Mouse (Mus musculus): ENCODE measurements around the gene Gm44503.

Gm44503 gene

GRCm38 (mm10) chr9:73033406-73033805 is 74.8 kb downstream of the Gm44503 start:
- no peak for DNase-seq

GRCm38 (mm10) chr9:73039222-73039945 is 80.7 kb downstream of the Gm44503 start:
- peak; percentile 89 for DNase-seq

GRCm38 (mm10) chr9:73040080-73040479 is 81.4 kb downstream of the Gm44503 start, which contains the start of gene Pigb:
Gene Pigb, minus strand, starts transcription at chr9:73040378.
- no peak for DNase-seq

GRCm38 (mm10) chr9:73044146-73045079 is 85.8 kb downstream of the Gm44503 start, which contains the start of gene Rab27a:
Gene Rab27a, plus strand, starts transcription at chr9:73044854.
- peak; percentile 92 for DNase-seq

GRCm38 (mm10) chr9:73045204-73045603 is 86.6 kb downstream of the Gm44503 start:
- peak; percentile 65 for DNase-seq

GRCm38 (mm10) chr9:73045711-73046110 is 87.1 kb downstream of the Gm44503 start:
- DNase-seq, result no peak

- DNase-seq, result no peak
Measured at GRCm38 (mm10) chr9:73047906-73048305, 89.3 kb downstream of the Gm44503 start.

- DNase-seq, result no peak
Measured at GRCm38 (mm10) chr9:73048927-73049326, 90.3 kb downstream of the Gm44503 start.

GRCm38 (mm10) chr9:73049833-73050232 is 91.2 kb downstream of the Gm44503 start:
- DNase-seq, result no peak

GRCm38 (mm10) chr9:73050606-73051005 is 92.0 kb downstream of the Gm44503 start:
- no peak for DNase-seq

GRCm38 (mm10) chr9:73055441-73055911 is 96.8 kb downstream of the Gm44503 start:
- no peak for DNase-seq

GRCm38 (mm10) chr9:73059224-73059623 is 100.6 kb downstream of the Gm44503 start:
- no peak for DNase-seq

GRCm38 (mm10) chr9:73063621-73064290 is 105.1 kb downstream of the Gm44503 start:
- no peak for DNase-seq

Measured in cerebellum, adult 9-10 months (tissue).